8 mouse cellular contexts compared by ENCODE assay signal in genomic region chr16:57120913-57121815, GRCm38 (mm10). TPM values are rescaled to one million over a fixed set of nuclear protein-coding genes. Genes with fewer than 3 reads are reported as not detected.
DNase-seq lines count a peak whose midpoint lies in the region; ATAC-seq and TF ChIP-seq lines count a peak whose summit lies in the region.

Gene Tomm70a (plus strand): TSS chr16:57121703.

- under 1% methylated on average over 37 of the region's 37 CpGs for WGBS in forebrain, embryonic 13.5 days
- WGBS in large intestine, adult 2 months, result under 1% methylated on average over 37 of the region's 37 CpGs
- under 1% methylated on average over 37 of the region's 37 CpGs for WGBS in liver, postnatal 0 days (ENCODE audit: insufficient replicate concordance)
- WGBS in neural tube, embryonic 14.5 days, result 0% methylated on average over 36 of the region's 37 CpGs

- intact Hi-C loops in heart, postnatal 10 days (cut with DNase I), result loop anchor here (5.0 kb wide), 1 partner anchor 476 kb away; no protein-coding TSS in a partner anchor

- peaks cover 15% of the 10 kb centered on the region for H3K36me3 ChIP-seq in ES-Bruce4 (ENCODE audit: control insufficient read depth, insufficient read depth, low read length, poor library complexity, severe bottlenecking)
- no peaks in the 10 kb centered on the region for H3K36me3 ChIP-seq in forebrain, embryonic 13.5 days (ENCODE audit: poor library complexity, severe bottlenecking)
- H3K36me3 ChIP-seq in liver, postnatal 0 days (replicated peaks; ENCODE audit: insufficient read depth, low read length), result no peaks in the 10 kb centered on the region; the same call in 1 of the 2 replicates
- H3K36me3 ChIP-seq in neural tube, embryonic 14.5 days (ENCODE audit: control insufficient read depth, insufficient read depth, low read length), result no peaks in the 10 kb centered on the region

- no peak for TF ChIP-seq CTCF in ES-Bruce4 (IDR thresholded peaks at IDR 0.05; ENCODE audit: low read depth, low read length)
- no peak for TF ChIP-seq CTCF in liver, postnatal 0 days (IDR thresholded peaks at IDR 0.05; ENCODE audit: low read depth)

- TF ChIP-seq POLR2A in ES-Bruce4 (IDR thresholded peaks at IDR 0.05; ENCODE audit: insufficient read depth, low read length), result peak; percentile 35

- DNase-seq in heart, postnatal 10 days, result peak; percentile 96
- DNase-seq in large intestine, adult 2 months (ENCODE audit: low read depth, low spot score), result peak; percentile 82
- DNase-seq in liver, postnatal 0 days, result peak; percentile 93
- peak; percentile 91 for DNase-seq in testis, postnatal 10 days (ENCODE audit: low spot score)

- H3K9ac ChIP-seq in ES-Bruce4 (ENCODE audit: low read depth, poor library complexity, severe bottlenecking), result peak within 1 kb of the TSS; percentile 97
- peak within 1 kb of the TSS; percentile 94 for H3K9ac ChIP-seq in forebrain, embryonic 13.5 days
- peak within 1 kb of the TSS; percentile 100 for H3K9ac ChIP-seq in liver, postnatal 0 days (replicated peaks)
- peak within 1 kb of the TSS; percentile 92 for H3K9ac ChIP-seq in neural tube, embryonic 14.5 days (replicated peaks; ENCODE audit: low read depth, low read length)

- H3K4me1 ChIP-seq in ES-Bruce4 (ENCODE audit: control insufficient read depth, insufficient read depth, low read length), result no peaks in the 10 kb centered on the region
- peaks cover 22% of the 10 kb centered on the region for H3K4me1 ChIP-seq in forebrain, embryonic 13.5 days
- H3K4me1 ChIP-seq in liver, postnatal 0 days (ENCODE audit: insufficient read depth), result peaks cover 26% of the 10 kb centered on the region
- H3K4me1 ChIP-seq in neural tube, embryonic 14.5 days (ENCODE audit: control insufficient read depth, insufficient read depth, low read length), result peaks cover 15% of the 10 kb centered on the region

- H3K4me3 ChIP-seq in ES-Bruce4 (ENCODE audit: low read depth, low read length), result peak within 1 kb of the TSS; percentile 86
- peak within 1 kb of the TSS; percentile 98 for H3K4me3 ChIP-seq in forebrain, embryonic 13.5 days
- peak within 1 kb of the TSS; percentile 100 for H3K4me3 ChIP-seq in liver, postnatal 0 days (ENCODE audit: low read depth, low read length)
- H3K4me3 ChIP-seq in neural tube, embryonic 14.5 days (ENCODE audit: low read depth, low read length), result peak within 1 kb of the TSS; percentile 99

- no peak for TF ChIP-seq EP300 in ES-Bruce4 (IDR thresholded peaks at IDR 0.05; ENCODE audit: insufficient read depth, low read depth, low read length)
- TF ChIP-seq EP300 in liver, postnatal 0 days (IDR thresholded peaks at IDR 0.05; ENCODE audit: low read depth), result peak; percentile 39; the same call in 1 of the 2 replicates

- peak within 1 kb of the TSS; percentile 85 for H3K27ac ChIP-seq in ES-Bruce4 (ENCODE audit: insufficient read depth, low read length)
- H3K27ac ChIP-seq in forebrain, embryonic 13.5 days, result peak within 1 kb of the TSS; percentile 89
- peak within 1 kb of the TSS; percentile 99 for H3K27ac ChIP-seq in liver, postnatal 0 days (ENCODE audit: low read depth)
- H3K27ac ChIP-seq in neural tube, embryonic 14.5 days (ENCODE audit: low read depth, low read length), result peak within 1 kb of the TSS; percentile 97

- no peaks in the 10 kb centered on the region for H3K27me3 ChIP-seq in ES-Bruce4 (ENCODE audit: control insufficient read depth, insufficient read depth, low read length, poor library complexity, severe bottlenecking)
- no peaks in the 10 kb centered on the region for H3K27me3 ChIP-seq in forebrain, embryonic 13.5 days
- no peaks in the 10 kb centered on the region for H3K27me3 ChIP-seq in liver, postnatal 0 days (ENCODE audit: insufficient read depth, low read length)
- no peaks in the 10 kb centered on the region for H3K27me3 ChIP-seq in neural tube, embryonic 14.5 days (ENCODE audit: control insufficient read depth, insufficient read depth, low read length)

- H3K4me2 ChIP-seq in forebrain, embryonic 13.5 days, result peak within 1 kb of the TSS; percentile 85
- H3K4me2 ChIP-seq in liver, postnatal 0 days (ENCODE audit: low read depth, low read length), result peak within 1 kb of the TSS; percentile 90
- peak within 1 kb of the TSS; percentile 79 for H3K4me2 ChIP-seq in neural tube, embryonic 14.5 days (ENCODE audit: low read depth, low read length)

- no peaks in the 10 kb centered on the region for H3K9me3 ChIP-seq in ES-Bruce4 (replicated peaks; ENCODE audit: control insufficient read depth, insufficient read depth, low read length, poor library complexity, severe bottlenecking)
- no peaks in the 10 kb centered on the region for H3K9me3 ChIP-seq in forebrain, embryonic 13.5 days (replicated peaks)
- no peaks in the 10 kb centered on the region for H3K9me3 ChIP-seq in liver, postnatal 0 days (ENCODE audit: low read length)
- H3K9me3 ChIP-seq in neural tube, embryonic 14.5 days (ENCODE audit: control insufficient read depth, low read length), result no peaks in the 10 kb centered on the region

- peak; percentile 98 for ATAC-seq in cerebellum, adult (ENCODE audit: insufficient number of reproducible peaks, low FRiP score, low TSS enrichment)
- ATAC-seq in forebrain, embryonic 13.5 days, result peak; percentile 99
- peak; percentile 97 for ATAC-seq in liver, postnatal 0 days
- peak; percentile 99 for ATAC-seq in neural tube, embryonic 14.5 days (ENCODE audit: low read depth)

RNA-seq across cellular contexts. Expression of gene Tomm70a, which starts in this region (rescaled TPM):
- polyA plus RNA-seq in ES-Bruce4 (2011; ENCODE audit: insufficient read depth, insufficient read length, low read depth, missing spikeins), result 107 and 126 TPM in 2 replicates
- 43.2 and 47.2 TPM in 2 replicates for polyA plus RNA-seq in forebrain, embryonic 13.5 days (2015; fragmentation: Nextera tagmentation; extraction: Ambion mirVana)
- total RNA-seq in heart, postnatal 10 days (2021), result 10 to 100 TPM; 56.7 to 58.4 TPM
- polyA plus RNA-seq in large intestine, adult 2 months (2012; rRNA removed), result 9.8 and 12.8 TPM in 2 replicates
- 27.6 and 29.9 TPM in 2 replicates for polyA plus RNA-seq in liver, postnatal 0 days (2015; fragmentation: Nextera tagmentation; extraction: Ambion mirVana)
- 85.7 and 95.8 TPM in 2 replicates for polyA plus RNA-seq in neural tube, embryonic 14.5 days (2014; fragmentation: Nextera tagmentation; extraction: Ambion mirVana)

Comparison
In these comparisons a context has a peak if more than half of its experiments do, and no peak if none do; other contexts are left out.
1. Peak in every context shown above with its lines: DNase-seq, ATAC-seq, H3K4me3 ChIP-seq and H3K27ac ChIP-seq.